Mouse (Mus musculus) gastrocnemius, postnatal 36 days (tissue): ENCODE data around the gene Ndnf. TPM values are rescaled to one million over a fixed set of nuclear protein-coding genes. Genes with fewer than 3 reads are reported as not detected.

ENCODE experiments used
- DNase-seq, 2 experiments: peaks; one replicate each; pipeline ENCODE4 v3.0.0; 2022
- intact Hi-C: fragments of 180-260 bp; cut with DNase I; formaldehyde crosslinking; loops from one replicate; pipeline ENCODE4 v1.15.1; 2025
- total RNA-seq, 2 experiments: library from RNA; stranded (reverse); gene quantifications; 2 replicates each; pipeline ENCODE4 v1.2.3; 2021

The Ndnf gene
- total RNA-seq, 2 experiments from 2014 or later: 0.07 to 0.23 TPM

- intact Hi-C loops: no loop called here
- DNase-seq: no peak
These were observed 71.9 kb downstream of the Ndnf start for GRCm38 (mm10) chr6:65743144-65743870.

GRCm38 (mm10) chr6:65743871-65744202 lies 72.4 kb downstream of the Ndnf start:
- intact Hi-C loops: no loop called here
- DNase-seq: no peak

- intact Hi-C loops: no loop called here
- no peak for DNase-seq
These were observed 86.8 kb downstream of the Ndnf start for GRCm38 (mm10) chr6:65758214-65758613.

GRCm38 (mm10) chr6:65759174-65759573 lies 87.8 kb downstream of the Ndnf start:
- intact Hi-C loops: no loop called here
- DNase-seq: no peak

- intact Hi-C loops: no loop called here
- DNase-seq: no peak
These were observed 88.7 kb downstream of the Ndnf start for GRCm38 (mm10) chr6:65760073-65760472.

Other genes starting within 250 kb of the Ndnf start
- not detected for gene Tnip3, start 146.3 kb upstream of the Ndnf start, total RNA-seq
- gene Prdm5, start 107.4 kb downstream of the Ndnf start, total RNA-seq: 1 to 10 TPM; 2.7 to 2.9 TPM